ENCODE assay signal across 9 mouse cellular contexts in genomic region chr19:44458696-44459095, GRCm38 (mm10). TPM values are rescaled to one million over a fixed set of nuclear protein-coding genes. Genes with fewer than 3 reads are reported as not detected.
DNase-seq lines count a peak whose midpoint lies in the region; ATAC-seq and TF ChIP-seq lines count a peak whose summit lies in the region.
"Had no signal": no experiment of that assay in that cellular context is flagged by ENCODE, and none has a peak within 500 bp of the region (broad histone marks: within the 10 kb centered on the region; RNA-seq: fewer than 3 reads in every experiment).

No protein-coding gene starts in this region.

- no peak overlapping the region for H3K4me3 ChIP-seq in kidney, embryonic 16.5 days (ENCODE audit: low read length)
- H3K4me3 ChIP-seq: limb, embryonic 13.5 days had no signal

- ATAC-seq in kidney, embryonic 16.5 days (ENCODE audit: low FRiP score, low TSS enrichment): no peak

- no peak for TF ChIP-seq CTCF in brain, embryonic 14.5 days (IDR thresholded peaks at IDR 0.05; ENCODE audit: borderline replicate concordance, extremely low read depth, insufficient read depth, insufficient read length)

- no peaks in the 10 kb centered on the region for H3K27me3 ChIP-seq in kidney, embryonic 16.5 days (ENCODE audit: insufficient read depth, low read length)

- H3K9ac ChIP-seq in kidney, embryonic 16.5 days (replicated peaks; ENCODE audit: low read length): no peak overlapping the region
- H3K9ac ChIP-seq: limb, embryonic 13.5 days had no signal

- H3K4me1 ChIP-seq in kidney, embryonic 16.5 days (ENCODE audit: insufficient read depth, low read length): peaks cover 3% of the 10 kb centered on the region; the same call in 1 of the 2 replicates

- TF ChIP-seq POLR2A in brain, embryonic 14.5 days (IDR thresholded peaks at IDR 0.05; ENCODE audit: borderline replicate concordance, extremely low read depth, insufficient read depth, insufficient read length, poor library complexity, severe bottlenecking): no peak

- peak; percentile 37 for DNase-seq in kidney, adult 9 months
- DNase-seq in brain, embryonic 14.5 days (ENCODE audit: low read depth): peak; percentile 15
- DNase-seq in cerebellum, postnatal 25 days: peak; percentile 61 to 71
- peak; percentile 30 for DNase-seq in layer of hippocampus, postnatal 36 days
- no peak for DNase-seq in left cerebral cortex, adult 11 months (ENCODE audit: low spot score)
- DNase-seq in thymus, adult 18-20 months: no peak

- H3K9me3 ChIP-seq in kidney, embryonic 16.5 days (ENCODE audit: low read length): no peaks in the 10 kb centered on the region
- H3K9me3 ChIP-seq: limb, embryonic 13.5 days had no signal

- no peak overlapping the region for H3K27ac ChIP-seq in kidney, embryonic 16.5 days (ENCODE audit: low read length)
- H3K27ac ChIP-seq: limb, embryonic 13.5 days had no signal

- 90% methylated on average over 13 of the region's 13 CpGs for WGBS in kidney, embryonic 16.5 days

- no peak overlapping the region for H3K4me2 ChIP-seq in kidney, embryonic 16.5 days (replicated peaks; ENCODE audit: low read depth, low read length)
- H3K4me2 ChIP-seq: limb, embryonic 13.5 days had no signal

- H3K36me3 ChIP-seq in kidney, embryonic 16.5 days (ENCODE audit: insufficient read depth, low read length): no peaks in the 10 kb centered on the region
- H3K36me3 ChIP-seq: limb, embryonic 13.5 days had no signal

RNA-seq across cellular contexts. Expression of gene Wnt8b, which starts 34.6 kb away (rescaled TPM):
- 2.6 and 2.8 TPM in 2 replicates for polyA plus RNA-seq in kidney, embryonic 16.5 days (2015; fragmentation: Nextera tagmentation; extraction: Ambion mirVana)
- 3.6 and 3.7 TPM in 2 replicates for polyA plus RNA-seq in brain, embryonic 14.5 days (2012; rRNA removed)
- not detected for total RNA-seq in layer of hippocampus, postnatal 36 days (2021)
- total RNA-seq: hematopoietic stem cell, adult 5-6 weeks had no signal

RNA-seq across cellular contexts. Expression of gene Scd1, which starts 51.0 kb away (rescaled TPM):
- 3.1 and 3.3 TPM in 2 replicates for polyA plus RNA-seq in kidney, embryonic 16.5 days (2015; fragmentation: Nextera tagmentation; extraction: Ambion mirVana)
- 9.6 and 16.6 TPM in 2 replicates for polyA plus RNA-seq in brain, embryonic 14.5 days (2012; rRNA removed)
- 100 to 1,000 TPM; 121 to 157 TPM for total RNA-seq in layer of hippocampus, postnatal 36 days (2021)

Comparison
In these comparisons a context has a peak if more than half of its experiments do, and no peak if none do; other contexts are left out.
1. DNase-seq: peak in kidney, adult 9 months (single experiment), brain, embryonic 14.5 days (single experiment), cerebellum, postnatal 25 days (2 of 2) and layer of hippocampus, postnatal 36 days (2 of 2); none in left cerebral cortex, adult 11 months (single experiment) and thymus, adult 18-20 months (0 of 2).